Mouse (Mus musculus) kidney, postnatal 0 days (tissue): ENCODE results near the gene Stoml1. TPM values are rescaled to one million over a fixed set of nuclear protein-coding genes. Genes with fewer than 3 reads are reported as not detected.

Experiments used
- ATAC-seq: fragments of 200-750 bp; cut with Nextera tagmentation; replicated peaks from 2 replicates; pipeline ENCODE4 v1.8.0; 2017; ENCODE audit warnings: low read depth, moderate number of reproducible peaks, moderate TSS enrichment, moderate library complexity; ENCODE audit not compliant: low FRiP score
- DNase-seq: peaks from one replicate; pipeline ENCODE4 v3.0.0-alpha.2; 2016; ENCODE audit warnings: low spot score
- H3K27ac ChIP-seq: fragments of 300-500 bp; sonication (generic); 2 replicates; pipeline ENCODE4 v1.5.1; 2014; ENCODE audit warnings: mild to moderate bottlenecking
- H3K27me3 ChIP-seq: fragments of 300-500 bp; sonication (generic); 2 replicates; pipeline ENCODE4 v1.6.1; 2014; ENCODE audit warnings: low read length, mixed read lengths; ENCODE audit not compliant: insufficient read depth
- H3K36me3 ChIP-seq: fragments of 300-500 bp; sonication (generic); 2 replicates; pipeline ENCODE4 v1.6.1; 2014; ENCODE audit warnings: low read length, mixed read lengths; ENCODE audit not compliant: insufficient read depth
- H3K4me1 ChIP-seq: fragments of 300-500 bp; sonication (generic); replicated peaks from 2 replicates; pipeline ENCODE4 v1.6.1; 2014; ENCODE audit warnings: antibody characterized with exemption, low read length, mixed read lengths; ENCODE audit not compliant: insufficient read depth
- H3K4me2 ChIP-seq: fragments of 300-500 bp; sonication (generic); 2 replicates; pipeline ENCODE4 v1.6.1; 2014; ENCODE audit warnings: mild to moderate bottlenecking, low read length, moderate library complexity, mixed read lengths
- H3K4me3 ChIP-seq: fragments of 300-500 bp; sonication (generic); replicated peaks from 2 replicates; pipeline ENCODE4 v1.5.1; 2014; ENCODE audit warnings: low read depth, low read length
- H3K9ac ChIP-seq: fragments of 300-500 bp; sonication (generic); 2 replicates; pipeline ENCODE4 v1.6.1; 2014; ENCODE audit warnings: low read depth, low read length
- H3K9me3 ChIP-seq: fragments of 300-500 bp; sonication (generic); replicated peaks from 2 replicates; pipeline ENCODE4 v1.6.1; 2016; ENCODE audit warnings: low read length, inconsistent platforms, mixed read lengths
- CTCF ChIP-seq: IDR thresholded peaks from 2 replicates; pipeline ENCODE4 v1.5.1; 2016; ENCODE audit warnings: antibody characterized with exemption, low read depth, mild to moderate bottlenecking, moderate library complexity
- WGBS: fragments of 180-500 bp; shearing (Covaris S2); extraction: QIAGEN DNeasy Blood & Tissue Kit; methylation state at CpG from one replicate; pipeline ENCODE4 v1.1.7; 2014; 5-methylcytosine and 5-hydroxymethylcytosine counted together
- polyA plus RNA-seq: library from polyadenylated mRNA; unstranded; fragments of >200 nt; fragmentation: Nextera tagmentation; extraction: Ambion mirVana; gene quantifications from 2 replicates; pipeline ENCODE4 v1.2.1, GENCODE M21; 2015

The Stoml1 gene
- 36.6 and 37.6 TPM in 2 replicates for polyA plus RNA-seq

DNA sequence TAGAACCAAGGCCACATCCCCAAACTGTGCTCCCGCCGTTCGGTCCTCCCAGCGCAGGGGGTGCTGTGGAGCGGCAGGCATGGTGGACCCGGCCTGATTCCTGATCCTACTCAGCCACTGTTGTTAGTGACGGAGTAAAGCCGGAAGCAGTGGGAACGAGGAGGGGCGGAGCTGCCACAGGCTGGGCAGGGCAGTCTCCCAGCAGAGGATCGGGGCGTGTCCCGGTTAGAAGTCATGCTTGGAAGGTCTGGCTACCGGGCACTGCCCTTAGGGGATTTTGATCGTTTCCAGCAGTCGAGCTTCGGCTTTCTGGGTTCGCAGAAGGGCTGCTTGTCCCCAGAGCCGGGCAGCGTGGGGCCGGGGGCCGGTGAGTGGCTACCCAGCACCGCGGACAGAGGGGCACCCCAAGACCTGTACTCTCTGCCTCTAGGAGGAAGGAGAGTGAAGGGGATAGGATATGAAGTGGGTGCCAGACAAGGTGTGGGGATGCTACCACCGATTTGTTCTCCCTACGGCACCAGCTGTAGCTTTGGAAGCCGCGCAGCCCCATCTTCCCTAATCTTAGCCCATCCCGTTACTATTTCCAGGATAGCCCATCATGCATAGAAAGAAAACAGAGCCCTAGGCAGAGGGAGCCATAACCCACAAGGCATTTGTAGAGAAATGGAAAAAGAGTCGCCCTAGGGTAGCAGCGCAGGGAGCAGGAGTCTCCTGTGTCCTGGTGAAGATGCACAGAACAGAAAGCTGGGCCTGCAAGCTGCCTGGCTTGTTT lies at the start of gene Stoml1:
Stoml1 (plus strand) TSS at position 132 of the 772 bp plus-strand sequence.
- peak; percentile 91 for TF ChIP-seq CTCF

DNA sequence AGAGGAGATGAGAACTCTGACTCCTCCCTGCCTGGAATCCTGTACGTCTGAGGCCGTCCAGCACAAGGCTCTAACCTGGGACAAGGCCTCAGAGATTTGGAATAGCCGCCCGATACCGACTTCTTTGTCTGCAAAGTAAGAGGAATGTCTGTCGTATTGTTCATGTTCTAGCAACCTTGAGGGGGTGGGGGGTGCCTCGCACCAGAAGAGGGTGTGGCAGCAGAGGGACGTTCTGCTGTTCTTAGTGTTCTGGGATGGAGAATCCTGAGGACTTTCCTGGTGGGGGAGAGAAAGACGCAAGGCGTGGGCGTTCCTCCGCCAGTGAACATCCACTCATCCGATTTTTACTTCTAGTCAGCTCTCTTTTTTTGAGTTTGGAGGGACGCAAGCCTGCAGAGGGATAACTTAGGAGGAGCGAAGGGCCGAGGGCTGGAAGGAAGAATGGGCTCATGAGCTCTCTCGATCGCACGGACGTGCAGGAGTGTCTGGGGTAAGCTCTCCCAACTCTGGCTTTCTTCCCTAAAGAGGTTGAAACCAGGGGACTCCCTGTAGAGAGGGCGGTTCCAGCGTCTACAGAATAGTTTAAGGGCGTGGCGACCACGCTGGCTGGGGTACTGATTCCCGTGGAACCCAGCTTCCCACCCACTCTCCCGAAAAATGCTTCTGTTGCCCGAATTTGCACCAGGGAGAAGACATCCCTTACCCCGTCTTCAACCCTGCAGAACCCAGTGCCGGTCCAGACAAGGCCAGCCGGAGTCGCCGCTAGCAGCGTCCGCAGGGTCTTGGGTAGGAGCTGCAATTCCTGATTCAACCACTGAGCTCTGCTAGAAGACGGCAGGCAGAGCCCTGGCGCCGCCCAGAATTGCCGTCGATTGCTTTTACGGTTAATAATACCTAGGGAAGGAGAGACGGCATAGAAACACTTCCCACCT lies 49.2 kb upstream of the Stoml1 start, which contains the start of the genes Islr and Islr2:
Islr (minus strand) TSS at position 791 of the 932 bp plus-strand sequence.
Islr2 (minus strand) TSS at position 804 of the 932 bp plus-strand sequence.
- no peak within 1 kb of the TSS for H3K9ac ChIP-seq
- no peak within 1 kb of the TSS for H3K27ac ChIP-seq
- no peaks in the 10 kb centered on the region for H3K9me3 ChIP-seq
- 4% methylated on average over 42 of the region's 42 CpGs for WGBS
- no peaks in the 10 kb centered on the region for H3K36me3 ChIP-seq
- H3K27me3 ChIP-seq: peaks cover 49% of the 10 kb centered on the region
- H3K4me3 ChIP-seq: peak within 1 kb of the TSS; percentile 32
- peak; percentile 54; the same call in 1 of the 2 replicates for TF ChIP-seq CTCF
- ATAC-seq (peak; percentile 66; the same call in 1 of the 2 replicates), DNase-seq (peak; percentile 94)
- peak within 1 kb of the TSS; percentile 58 for H3K4me2 ChIP-seq
- peaks cover 5% of the 10 kb centered on the region; the same call in 1 of the 2 replicates for H3K4me1 ChIP-seq

More for the DNA sequence above, at the start of gene Stoml1:
- peak; percentile 99 for DNase-seq
- peaks cover 8% of the 10 kb centered on the region; the same call in 1 of the 2 replicates for H3K36me3 ChIP-seq
- peaks cover 12% of the 10 kb centered on the region; the same call in 1 of the 2 replicates for H3K4me1 ChIP-seq
- WGBS: under 1% methylated on average over 31 of the region's 31 CpGs
- peak within 1 kb of the TSS; percentile 82 for H3K4me2 ChIP-seq
- H3K9me3 ChIP-seq: no peaks in the 10 kb centered on the region
- H3K27ac ChIP-seq: peak within 1 kb of the TSS; percentile 71; the same call in 1 of the 2 replicates
- peak; percentile 97 for ATAC-seq
- no peaks in the 10 kb centered on the region for H3K27me3 ChIP-seq
- H3K9ac ChIP-seq: peak within 1 kb of the TSS; percentile 80
- peak within 1 kb of the TSS; percentile 67 for H3K4me3 ChIP-seq

DNA sequence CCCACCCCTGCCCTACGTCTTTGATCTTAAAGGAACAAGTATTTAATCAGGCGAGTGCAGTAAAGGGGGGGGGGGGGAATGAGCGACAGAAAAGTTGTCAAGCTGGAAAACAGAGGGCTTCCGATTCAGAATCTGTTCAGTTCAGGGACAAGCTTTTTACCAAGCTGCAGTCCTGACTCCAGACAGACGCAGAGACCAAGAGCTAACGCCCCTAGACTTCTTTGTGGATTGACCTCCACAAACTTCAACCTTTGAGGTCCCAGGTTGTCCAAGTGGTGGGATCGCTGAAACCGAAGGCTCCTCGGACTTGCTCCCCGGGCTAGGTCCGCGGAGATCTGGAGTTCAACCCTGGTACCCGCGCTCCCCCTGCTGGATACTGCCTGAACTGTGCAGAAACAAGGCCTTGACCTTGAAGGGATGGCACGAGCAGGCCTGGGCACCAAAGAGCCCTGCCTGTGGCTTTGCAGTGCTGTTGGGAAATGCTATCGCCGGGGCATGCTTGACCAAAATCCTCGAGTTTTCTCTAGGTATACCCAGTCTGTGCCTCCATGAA lies 48.4 kb upstream of the Stoml1 start:
- WGBS: 2% methylated on average over 17 of the region's 18 CpGs
- H3K4me1 ChIP-seq: peaks cover 2% of the 10 kb centered on the region; the same call in 1 of the 2 replicates
- peak; percentile 96 for TF ChIP-seq CTCF

DNA sequence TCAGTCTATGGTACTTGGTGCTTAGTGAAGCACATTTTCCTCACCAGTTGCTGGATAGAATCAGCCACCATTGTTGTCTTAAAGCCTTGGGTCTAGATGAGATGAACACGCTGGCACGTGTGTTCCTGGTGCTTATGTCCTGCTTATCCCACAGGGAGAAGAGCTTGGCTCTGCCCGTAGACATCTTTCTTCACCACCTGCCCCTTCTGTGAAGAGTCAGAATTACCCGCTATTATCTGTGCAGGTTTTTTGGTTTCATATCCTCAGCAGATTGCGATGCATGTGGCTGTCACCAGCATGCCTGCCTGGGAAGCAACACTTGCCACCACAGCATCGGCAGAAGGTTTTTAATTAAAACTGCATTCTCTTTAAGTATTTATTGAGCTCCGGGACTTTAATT lies 47.0 kb upstream of the Stoml1 start:
- no peak overlapping the region for H3K4me3 ChIP-seq
- DNase-seq (no peak), ATAC-seq (no peak)
- no peak overlapping the region for H3K4me2 ChIP-seq
- no peak overlapping the region for H3K9ac ChIP-seq
- H3K36me3 ChIP-seq: no peaks in the 10 kb centered on the region
- WGBS: 90% methylated on average over 7 of the region's 7 CpGs
- peaks cover 28% of the 10 kb centered on the region for H3K27me3 ChIP-seq
- H3K27ac ChIP-seq: no peak overlapping the region
- no peak for TF ChIP-seq CTCF
- H3K4me1 ChIP-seq: no peaks in the 10 kb centered on the region; the same call in 1 of the 2 replicates
- H3K9me3 ChIP-seq: no peaks in the 10 kb centered on the region

More for the DNA sequence above, 48.4 kb upstream of the Stoml1 start:
- Histone ChIP-seq H3K27me3 (peaks cover 43% of the 10 kb centered on the region), H3K9ac (no peak overlapping the region), H3K4me3 (peak overlapping the region; percentile 32), H3K9me3 (no peaks in the 10 kb centered on the region), H3K4me2 (peak overlapping the region; percentile 58), H3K36me3 (no peaks in the 10 kb centered on the region), H3K27ac (no peak overlapping the region)
- DNase-seq (peak; percentile 91), ATAC-seq (peak; percentile 78)

DNA sequence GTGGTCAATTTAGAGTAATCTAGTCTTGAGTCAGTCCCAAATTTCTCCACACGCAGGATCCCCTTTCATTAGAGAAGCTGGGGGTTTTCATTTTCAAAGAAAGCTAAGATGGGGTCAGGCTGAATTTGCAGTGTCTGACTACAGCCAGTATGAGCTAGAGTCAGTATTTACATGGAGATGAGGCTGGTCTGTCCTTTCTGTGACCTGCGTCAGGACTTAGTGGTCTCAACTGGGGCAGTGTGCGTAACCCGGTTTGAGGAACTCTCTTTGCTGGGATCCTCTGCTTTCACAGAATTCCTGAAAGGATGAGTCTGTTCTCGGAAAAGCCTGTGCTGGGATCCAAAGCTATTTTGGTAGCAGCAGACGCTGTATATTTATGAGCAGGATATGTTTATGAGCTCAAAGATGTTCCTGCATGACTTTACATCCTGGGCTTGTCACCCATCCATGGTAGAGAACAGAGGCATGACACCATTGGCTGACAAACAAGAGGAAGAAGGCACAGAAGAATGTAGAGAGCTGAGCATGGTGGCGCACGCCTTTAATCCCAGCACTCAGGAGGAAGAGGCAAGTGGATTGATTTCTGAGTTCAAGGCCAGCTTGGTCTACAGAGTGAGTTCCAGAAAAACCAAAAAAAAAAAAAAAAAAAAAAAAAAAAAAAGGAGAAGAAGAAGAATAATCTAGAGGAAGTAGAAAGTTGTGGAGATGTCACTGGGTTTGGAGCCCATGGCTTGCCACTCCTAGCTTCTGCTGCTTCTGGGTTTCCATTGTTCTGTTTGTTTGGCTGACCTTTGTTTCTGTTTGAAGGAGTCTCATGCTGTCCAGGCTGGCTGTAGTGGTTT lies 43.3 kb upstream of the Stoml1 start:
- no peak overlapping the region for H3K4me2 ChIP-seq
- no peaks in the 10 kb centered on the region for H3K27me3 ChIP-seq
- H3K9me3 ChIP-seq: no peaks in the 10 kb centered on the region
- no peak overlapping the region for H3K4me3 ChIP-seq
- ATAC-seq (no peak), DNase-seq (peak; percentile 67)
- no peak overlapping the region for H3K9ac ChIP-seq
- no peak overlapping the region for H3K27ac ChIP-seq
- WGBS: 57% methylated on average over 8 of the region's 8 CpGs
- H3K4me1 ChIP-seq: peaks cover 10% of the 10 kb centered on the region
- no peak for TF ChIP-seq CTCF
- no peaks in the 10 kb centered on the region for H3K36me3 ChIP-seq
